Mouse (Mus musculus) erythroblast, embryonic 14.5 days (primary cell): Measurements from ENCODE around the gene Dclre1c. TPM values are rescaled to one million over a fixed set of nuclear protein-coding genes. Genes with fewer than 3 reads are reported as not detected.
A peak's percentile ranks its signal among the peaks of the same experiment; 100 is the strongest.

Experiments used
- H3K27me3 ChIP-seq: 2 replicates; pipeline ENCODE4 v1.6.1; 2012; ENCODE audit warnings: inconsistent platforms; ENCODE audit not compliant: control insufficient read depth
- H3K36me3 ChIP-seq: 2 replicates; pipeline ENCODE4 v1.6.1; 2012; ENCODE audit warnings: mild to moderate bottlenecking, inconsistent platforms; ENCODE audit not compliant: control insufficient read depth
- H3K4me1 ChIP-seq: 2 replicates; pipeline ENCODE4 v1.6.1; 2012; ENCODE audit warnings: inconsistent platforms; ENCODE audit not compliant: control insufficient read depth
- H3K4me3 ChIP-seq: replicated peaks from 2 replicates; pipeline ENCODE3; 2012; ENCODE audit warnings: moderate library complexity, mild to moderate bottlenecking, inconsistent platforms
- H3K9me3 ChIP-seq: 2 replicates; pipeline ENCODE4 v1.6.1; 2012; ENCODE audit warnings: low read length, inconsistent platforms, mixed read lengths; ENCODE audit not compliant: control insufficient read depth
- GATA1 ChIP-seq: IDR thresholded peaks from 2 replicates; pipeline ENCODE4 v1.6.1; 2012; ENCODE audit warnings: low read length, inconsistent platforms, mixed read lengths
- TAL1 ChIP-seq: IDR thresholded peaks from 3 replicates; pipeline ENCODE4 v1.6.1; 2012; ENCODE audit warnings: low read length, inconsistent platforms, mixed read lengths
- polyA plus RNA-seq: library from polyadenylated mRNA; stranded (reverse); fragments of >175 nt; gene quantifications from 2 replicates; pipeline ENCODE4 v1.2.3, GENCODE M21; 2012

The Dclre1c gene
- polyA plus RNA-seq, 1 experiment: 0.02 TPM

DNA sequence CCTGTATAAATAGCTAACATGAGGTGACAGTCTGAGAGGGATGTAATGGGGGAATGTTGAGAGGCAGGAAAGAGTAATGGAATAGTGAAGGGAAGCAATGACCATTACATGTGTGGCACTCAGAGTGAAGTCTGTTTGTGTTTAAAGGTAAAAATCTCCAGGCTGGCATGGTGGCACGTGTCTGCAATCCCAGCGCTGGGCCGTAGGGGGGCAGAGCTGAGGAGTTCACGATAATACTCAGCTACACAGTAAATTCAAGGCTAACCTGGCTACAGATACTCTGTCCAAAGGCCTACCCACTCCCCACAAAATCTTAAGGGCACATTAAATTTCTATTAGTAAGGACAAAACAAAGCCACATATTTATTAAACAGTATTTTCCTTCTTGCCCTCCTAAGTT, 32.7 kb downstream of the Dclre1c start:
- no peaks in the 10 kb centered on the region for H3K9me3 ChIP-seq
- TF ChIP-seq GATA1 (no peak), TAL1 (no peak)
- no peaks in the 10 kb centered on the region for H3K27me3 ChIP-seq
- H3K36me3 ChIP-seq: peaks cover 86% of the 10 kb centered on the region
- no peaks in the 10 kb centered on the region for H3K4me1 ChIP-seq
- H3K4me3 ChIP-seq: no peak overlapping the region

DNA sequence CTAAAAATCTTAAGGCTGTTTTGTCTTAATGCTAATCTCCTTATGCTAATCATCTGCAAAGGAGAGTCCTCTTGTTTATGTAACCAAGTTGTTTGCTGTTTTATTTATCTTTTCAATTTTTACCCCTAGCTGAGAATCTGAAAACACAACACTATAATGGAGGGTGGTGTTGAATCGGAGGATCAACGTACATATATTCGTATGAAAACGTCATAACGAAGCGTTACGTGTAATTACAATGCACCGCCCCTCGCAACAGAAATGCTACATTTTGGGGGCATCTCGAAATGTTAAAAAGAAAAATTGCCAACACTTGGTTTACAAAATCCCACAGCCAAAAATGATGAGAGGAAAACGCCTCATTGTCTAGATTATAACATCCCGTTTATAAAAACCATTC, 50.0 kb downstream of the Dclre1c start:
- no peaks in the 10 kb centered on the region for H3K27me3 ChIP-seq
- H3K4me3 ChIP-seq: peak overlapping the region; percentile 99
- H3K9me3 ChIP-seq: no peaks in the 10 kb centered on the region
- peaks cover 19% of the 10 kb centered on the region for H3K4me1 ChIP-seq
- peaks cover 33% of the 10 kb centered on the region for H3K36me3 ChIP-seq
- TF ChIP-seq TAL1 (no peak), GATA1 (no peak)

DNA sequence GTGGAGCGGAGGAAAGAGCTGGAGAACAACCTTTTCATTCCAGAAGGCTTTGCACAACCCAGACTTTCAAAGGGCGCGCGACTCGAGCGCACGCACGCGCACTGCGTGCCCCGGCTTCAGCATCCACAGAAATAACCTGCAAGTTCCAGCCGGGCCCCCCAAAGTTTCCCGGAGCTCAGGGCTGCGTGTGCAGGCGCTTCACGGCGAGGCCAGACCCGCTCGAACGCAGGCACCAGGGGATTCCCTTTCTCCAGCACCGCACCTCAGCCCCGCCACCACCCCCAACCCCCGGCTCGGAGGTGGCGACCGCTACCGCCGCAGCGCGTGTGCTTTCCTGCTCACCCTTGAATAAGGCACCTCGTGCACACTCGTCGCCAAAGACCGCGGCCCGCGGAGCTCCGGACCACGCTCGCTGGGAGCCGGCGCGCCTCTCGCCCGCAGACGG, 50.5 kb downstream of the Dclre1c start:
- Histone ChIP-seq H3K27me3 (no peaks in the 10 kb centered on the region), H3K4me3 (peak overlapping the region; percentile 99), H3K9me3 (0 out of 2 replicates have a peak, but pooled peaks cover 2% of the 10 kb centered on the region), H3K36me3 (peaks cover 28% of the 10 kb centered on the region), H3K4me1 (peaks cover 19% of the 10 kb centered on the region)
- TF ChIP-seq TAL1: no peak
- no peak for TF ChIP-seq GATA1

DNA sequence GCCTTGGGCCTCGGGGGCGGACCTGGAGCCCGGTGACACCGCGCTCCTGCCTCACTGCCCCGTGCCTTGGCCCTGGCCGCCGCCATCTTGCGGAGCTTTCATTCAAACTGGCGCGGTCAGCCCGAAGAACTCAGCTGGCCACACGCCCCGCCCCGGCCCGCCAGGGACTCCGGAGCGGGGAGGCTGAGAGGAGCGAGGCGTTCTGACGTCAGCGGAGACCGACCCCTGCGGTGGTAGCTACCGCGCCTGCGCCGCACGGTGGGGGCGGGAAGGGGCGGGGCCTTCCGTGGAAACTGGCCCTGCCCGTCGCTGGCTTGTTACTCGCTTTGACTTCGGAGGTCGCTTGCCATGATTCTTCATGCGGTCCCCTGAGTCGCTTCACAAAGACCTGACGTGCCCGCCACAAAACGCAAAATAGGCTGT, 50.9 kb downstream of the Dclre1c start, which contains the start of gene Suv39h2:
Gene Suv39h2, minus strand, starts transcription at position 171 of the 423 bp plus-strand sequence.
- 0 out of 2 replicates have a peak, but pooled peaks cover 3% of the 10 kb centered on the region for H3K9me3 ChIP-seq
- H3K4me3 ChIP-seq: peak within 1 kb of the TSS; percentile 99
- H3K27me3 ChIP-seq: no peaks in the 10 kb centered on the region
- peaks cover 22% of the 10 kb centered on the region for H3K4me1 ChIP-seq
- TF ChIP-seq TAL1 (no peak), GATA1 (no peak)
- H3K36me3 ChIP-seq: peaks cover 23% of the 10 kb centered on the region

DNA sequence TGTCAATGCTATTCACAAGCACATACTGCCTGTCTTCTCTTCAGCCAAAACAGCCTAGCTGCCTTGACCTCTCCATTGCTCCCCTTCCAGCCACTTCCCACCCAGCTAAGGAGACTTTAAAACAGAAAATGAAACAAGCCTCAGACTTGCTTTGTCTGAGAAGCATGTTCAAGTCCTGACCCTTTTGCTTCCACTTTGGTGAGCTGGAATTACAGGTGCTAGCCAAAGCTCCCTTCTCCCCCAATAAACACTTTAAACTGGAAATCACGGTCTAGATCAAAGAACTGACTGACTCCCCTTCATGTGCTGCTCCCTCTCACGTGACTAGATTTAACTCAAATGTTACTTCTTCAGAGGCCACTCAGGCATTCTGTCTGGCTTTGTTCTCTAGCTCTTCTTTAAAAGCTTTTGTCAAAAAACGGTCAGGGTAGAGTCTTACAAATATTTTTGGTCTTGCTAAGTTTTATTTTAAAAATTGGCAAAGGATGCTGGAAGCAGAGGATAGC, 51.9 kb downstream of the Dclre1c start:
- Histone ChIP-seq H3K4me3 (peak overlapping the region; percentile 99), H3K4me1 (peaks cover 24% of the 10 kb centered on the region), H3K36me3 (peaks cover 15% of the 10 kb centered on the region), H3K27me3 (no peaks in the 10 kb centered on the region), H3K9me3 (0 out of 2 replicates have a peak, but pooled peaks cover 3% of the 10 kb centered on the region)
- no peak for TF ChIP-seq GATA1

DNA sequence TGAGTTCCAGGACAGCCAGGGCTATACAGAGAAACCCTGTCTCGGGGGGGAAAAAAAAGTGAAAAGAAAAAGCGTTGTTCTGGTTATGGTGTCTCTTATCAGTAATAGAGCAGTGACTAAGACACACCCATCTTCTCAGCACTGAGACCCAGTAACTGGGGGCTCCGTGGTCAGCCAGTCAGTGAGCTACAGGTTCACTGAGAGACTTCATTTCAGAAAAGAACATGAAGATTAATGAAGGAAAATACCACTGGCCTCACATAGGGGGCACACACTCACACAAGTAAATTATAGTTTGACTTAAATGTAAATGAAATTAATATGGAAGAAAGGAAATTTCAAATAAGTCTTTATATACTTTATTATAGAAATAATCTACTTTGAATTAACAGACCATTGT, 56.3 kb downstream of the Dclre1c start:
- H3K27me3 ChIP-seq: no peaks in the 10 kb centered on the region
- H3K4me3 ChIP-seq: no peak overlapping the region
- no peak for TF ChIP-seq TAL1
- TF ChIP-seq GATA1: no peak
- 0 out of 2 replicates have a peak, but pooled peaks cover 3% of the 10 kb centered on the region for H3K9me3 ChIP-seq
- H3K36me3 ChIP-seq: no peaks in the 10 kb centered on the region; the same call in 1 of the 2 replicates
- peaks cover 13% of the 10 kb centered on the region for H3K4me1 ChIP-seq

DNA sequence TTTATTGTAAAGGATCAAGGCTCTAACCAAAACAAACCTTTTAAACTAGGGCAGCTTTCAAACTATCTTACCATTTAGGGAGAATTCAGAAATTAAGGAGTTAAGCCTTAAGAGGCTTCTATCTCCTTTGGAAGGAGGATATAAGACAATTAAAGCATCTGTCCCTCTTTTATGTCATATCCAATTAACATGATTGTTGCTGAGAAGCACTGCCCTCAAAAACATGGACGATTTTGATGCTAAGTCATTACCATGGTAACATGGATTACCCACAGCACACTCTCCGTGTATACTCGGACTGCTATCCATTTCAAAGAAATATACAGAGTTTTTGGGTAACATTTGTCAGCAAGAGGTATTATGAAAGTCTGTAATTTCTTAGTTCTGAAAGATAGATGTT, 65.9 kb downstream of the Dclre1c start:
- peaks cover 9% of the 10 kb centered on the region for H3K4me1 ChIP-seq
- peaks cover 57% of the 10 kb centered on the region for H3K36me3 ChIP-seq
- H3K9me3 ChIP-seq: no peaks in the 10 kb centered on the region
- H3K4me3 ChIP-seq: no peak overlapping the region
- TF ChIP-seq TAL1 (no peak), GATA1 (no peak)
- no peaks in the 10 kb centered on the region for H3K27me3 ChIP-seq

DNA sequence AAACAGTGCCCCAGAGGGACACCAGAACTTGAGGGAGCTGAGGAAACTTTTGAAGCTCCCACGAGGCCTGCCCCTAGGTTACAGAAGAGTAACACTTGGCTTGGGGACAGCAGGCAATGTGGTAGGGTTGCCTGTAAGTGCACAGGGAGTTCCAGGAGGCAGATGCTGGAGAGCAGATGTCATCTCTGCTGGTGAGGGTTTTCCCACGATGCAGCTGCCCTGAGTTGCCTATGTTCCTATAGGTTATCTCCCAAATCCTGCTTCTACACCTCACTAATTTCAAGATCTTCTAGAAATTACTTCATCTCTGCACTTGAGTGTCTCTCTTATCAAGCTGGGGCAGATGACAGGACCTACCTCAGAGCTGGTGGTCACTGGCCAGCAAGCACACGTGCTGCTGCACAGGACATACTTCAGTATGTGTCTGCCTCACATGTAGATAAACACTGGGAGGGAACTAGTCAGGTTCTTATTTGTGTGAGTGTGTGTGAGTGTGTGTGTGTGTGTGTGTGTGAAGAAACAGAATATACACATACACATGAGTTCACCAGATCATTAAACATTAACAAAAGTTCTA, 70.0 kb downstream of the Dclre1c start:
- Histone ChIP-seq H3K4me3 (no peak overlapping the region), H3K36me3 (peaks cover 91% of the 10 kb centered on the region), H3K27me3 (no peaks in the 10 kb centered on the region), H3K4me1 (peaks cover 15% of the 10 kb centered on the region), H3K9me3 (no peaks in the 10 kb centered on the region)
- TF ChIP-seq GATA1 (no peak), TAL1 (no peak)

DNA sequence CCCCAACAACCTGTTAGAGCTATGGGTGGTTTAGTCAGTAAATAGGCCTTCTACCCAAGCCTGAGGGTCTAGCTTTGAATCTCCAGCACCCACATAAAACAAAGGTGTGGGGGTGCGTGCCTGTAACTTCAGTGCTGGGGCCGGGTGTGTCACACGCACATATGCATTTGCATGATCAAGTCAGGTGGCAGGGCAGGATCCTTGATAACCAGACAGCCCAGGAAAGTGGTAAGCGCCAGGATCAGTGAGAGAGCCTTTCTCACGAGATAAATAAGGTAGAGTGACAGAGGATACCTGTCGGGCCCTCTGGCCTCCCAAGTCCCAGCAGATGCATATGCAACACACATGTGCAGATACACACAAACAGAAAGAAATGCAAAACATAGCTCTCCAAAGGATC, 75.6 kb downstream of the Dclre1c start:
- Histone ChIP-seq H3K4me3 (no peak overlapping the region), H3K27me3 (no peaks in the 10 kb centered on the region), H3K4me1 (peaks cover 21% of the 10 kb centered on the region), H3K36me3 (peaks cover 91% of the 10 kb centered on the region), H3K9me3 (no peaks in the 10 kb centered on the region)
- TF ChIP-seq TAL1 (no peak), GATA1 (no peak)
